Mouse (Mus musculus) stomach, embryonic 15.5 days (tissue): Measurements from ENCODE around the gene Snx18. TPM values are rescaled to one million over a fixed set of nuclear protein-coding genes. Genes with fewer than 3 reads are reported as not detected.

Experiments
- ATAC-seq: fragments of 200-750 bp; cut with Nextera tagmentation; 2 replicates; pipeline ENCODE4 v1.8.0; 2017; ENCODE audit warnings: low read depth, moderate number of reproducible peaks, moderate TSS enrichment; ENCODE audit not compliant: insufficient read depth, low FRiP score
- H3K27ac ChIP-seq: fragments of 300-500 bp; sonication (generic); 2 replicates; pipeline ENCODE4 v1.5.1; 2015; ENCODE audit warnings: mild to moderate bottlenecking, inconsistent platforms
- H3K27me3 ChIP-seq: fragments of 300-500 bp; sonication (generic); replicated peaks from 2 replicates; pipeline ENCODE4 v1.6.1; 2015; ENCODE audit warnings: inconsistent platforms
- H3K36me3 ChIP-seq: fragments of 300-500 bp; sonication (generic); 2 replicates; pipeline ENCODE4 v1.6.1; 2015; ENCODE audit warnings: inconsistent platforms
- H3K4me1 ChIP-seq: fragments of 300-500 bp; sonication (generic); 2 replicates; pipeline ENCODE4 v1.6.1; 2015; ENCODE audit warnings: inconsistent platforms
- H3K4me2 ChIP-seq: fragments of 300-500 bp; sonication (generic); 2 replicates; pipeline ENCODE4 v1.6.1; 2015; ENCODE audit warnings: mild to moderate bottlenecking, inconsistent platforms
- H3K4me3 ChIP-seq: fragments of 300-500 bp; sonication (generic); replicated peaks from 2 replicates; pipeline ENCODE4 v1.5.1; 2015; ENCODE audit warnings: inconsistent platforms
- H3K9ac ChIP-seq: fragments of 300-500 bp; sonication (generic); 2 replicates; pipeline ENCODE4 v1.6.1; 2015; ENCODE audit warnings: inconsistent platforms
- H3K9me3 ChIP-seq: fragments of 300-500 bp; sonication (generic); 2 replicates; pipeline ENCODE4 v1.6.1; 2016; ENCODE audit warnings: inconsistent platforms
- WGBS: fragments of 180-500 bp; shearing (Covaris S2); methylation state at CpG from one replicate; pipeline ENCODE4 v1.1.7; 2015; 5-methylcytosine and 5-hydroxymethylcytosine counted together
- polyA plus RNA-seq: library from polyadenylated mRNA; unstranded; fragments of >200 nt; fragmentation: Nextera tagmentation; extraction: Ambion mirVana; gene quantifications from 2 replicates; pipeline ENCODE4 v1.2.1, GENCODE M21; 2015

Snx18 gene
- polyA plus RNA-seq, 1 experiment from 2014 or later = 22.9 TPM

DNA sequence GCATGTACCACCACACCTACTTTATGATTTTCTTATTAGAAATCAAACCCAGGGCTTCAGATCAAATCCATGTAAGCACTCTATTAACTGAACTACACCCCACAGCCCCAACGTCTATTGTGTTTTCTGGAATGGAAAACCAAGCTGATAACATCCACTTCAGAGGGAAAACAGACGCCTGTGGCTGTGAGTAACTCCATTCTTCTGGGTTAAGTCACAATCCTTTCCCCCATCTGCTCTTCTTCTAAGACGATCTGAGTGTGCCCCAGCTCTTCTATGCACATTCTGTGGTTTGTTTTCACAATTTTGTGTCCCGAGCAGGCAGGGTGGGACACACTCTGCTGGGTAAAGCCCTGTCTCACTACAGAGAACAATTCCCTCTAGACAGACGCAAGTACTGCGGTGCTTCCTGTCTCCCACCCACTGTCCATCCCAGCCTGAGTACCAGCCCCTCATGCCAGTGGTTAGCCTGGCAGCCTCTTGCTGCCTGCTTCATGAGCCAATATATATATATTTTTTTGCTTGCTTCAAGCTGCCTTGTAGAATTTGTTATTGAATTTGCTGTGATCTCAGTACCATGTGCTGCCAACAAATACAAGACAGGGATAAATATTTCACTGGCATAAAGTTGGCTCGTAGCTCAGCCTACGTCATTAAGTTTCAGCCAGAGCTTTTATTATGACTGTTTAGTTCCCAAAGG, 67.3 kb downstream of the Snx18 start:
- no peak for ATAC-seq
- H3K4me3 ChIP-seq = no peak overlapping the region
- H3K27me3 ChIP-seq = no peaks in the 10 kb centered on the region
- no peak overlapping the region for H3K27ac ChIP-seq
- H3K36me3 ChIP-seq = no peaks in the 10 kb centered on the region
- H3K4me1 ChIP-seq = no peaks in the 10 kb centered on the region
- no peak overlapping the region for H3K4me2 ChIP-seq
- no peaks in the 10 kb centered on the region for H3K9me3 ChIP-seq
- no peak overlapping the region for H3K9ac ChIP-seq
- 48% methylated on average over 8 of the region's 8 CpGs for WGBS

DNA sequence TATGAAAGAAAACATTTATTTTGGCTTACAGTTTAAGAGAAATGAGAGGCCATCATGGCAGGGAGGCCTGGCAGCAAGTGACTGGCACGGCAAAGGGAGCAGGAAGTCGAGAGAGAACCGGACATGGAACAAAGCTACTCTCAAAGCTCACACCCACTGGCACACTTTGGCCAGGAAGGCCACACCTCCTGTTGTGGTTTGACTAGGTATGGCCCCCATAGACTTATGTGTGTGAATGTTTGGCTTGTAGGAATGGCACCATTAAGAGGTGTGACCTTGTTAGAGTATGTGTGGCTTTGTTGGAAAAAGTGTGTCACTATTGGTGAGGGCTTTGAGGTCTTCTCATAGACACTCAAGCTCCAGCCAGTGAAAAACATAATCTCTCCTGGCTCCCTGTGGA, 69.3 kb downstream of the Snx18 start:
- H3K4me1 ChIP-seq = no peaks in the 10 kb centered on the region
- no peak overlapping the region for H3K4me2 ChIP-seq
- H3K9me3 ChIP-seq = no peaks in the 10 kb centered on the region
- no peak overlapping the region for H3K4me3 ChIP-seq
- no peak overlapping the region for H3K9ac ChIP-seq
- no peaks in the 10 kb centered on the region for H3K27me3 ChIP-seq
- no peak for ATAC-seq
- H3K36me3 ChIP-seq = no peaks in the 10 kb centered on the region
- H3K27ac ChIP-seq = no peak overlapping the region
- WGBS = 82% methylated on average over 3 of the region's 3 CpGs

DNA sequence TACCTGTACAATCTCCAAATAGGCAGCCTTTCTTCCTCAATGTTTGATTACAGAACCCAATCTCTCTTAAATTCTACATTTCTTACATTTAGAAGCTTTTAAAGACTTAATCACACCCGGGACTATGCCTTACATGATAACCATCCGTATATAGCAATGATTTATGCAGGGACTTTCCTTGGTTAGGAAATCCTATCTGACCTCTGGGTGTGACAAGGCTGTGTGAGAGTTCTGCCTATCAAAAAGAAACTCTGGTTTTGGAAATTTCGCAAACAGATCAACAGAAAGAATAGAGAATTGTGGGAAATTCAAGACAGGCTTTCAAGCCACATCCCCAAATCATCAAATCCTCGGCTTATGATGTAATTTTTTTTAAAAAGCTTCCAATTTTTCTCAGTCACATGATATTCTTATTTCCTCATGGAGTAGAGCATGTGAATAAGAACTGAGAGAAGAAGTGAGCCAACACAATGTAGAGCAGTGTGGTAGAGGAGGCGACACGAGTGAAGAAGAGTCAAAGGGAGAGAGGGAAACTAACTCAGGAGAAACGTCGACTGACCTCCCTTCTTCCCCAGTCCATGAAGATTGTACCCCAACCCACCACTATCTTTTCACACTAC, 70.4 kb downstream of the Snx18 start:
- ATAC-seq = no peak
- Histone ChIP-seq H3K9me3 (no peaks in the 10 kb centered on the region), H3K9ac (no peak overlapping the region), H3K27ac (no peak overlapping the region), H3K36me3 (no peaks in the 10 kb centered on the region), H3K4me3 (no peak overlapping the region), H3K4me2 (no peak overlapping the region), H3K27me3 (no peaks in the 10 kb centered on the region), H3K4me1 (no peaks in the 10 kb centered on the region)
- 82% methylated on average over 8 of the region's 8 CpGs for WGBS

DNA sequence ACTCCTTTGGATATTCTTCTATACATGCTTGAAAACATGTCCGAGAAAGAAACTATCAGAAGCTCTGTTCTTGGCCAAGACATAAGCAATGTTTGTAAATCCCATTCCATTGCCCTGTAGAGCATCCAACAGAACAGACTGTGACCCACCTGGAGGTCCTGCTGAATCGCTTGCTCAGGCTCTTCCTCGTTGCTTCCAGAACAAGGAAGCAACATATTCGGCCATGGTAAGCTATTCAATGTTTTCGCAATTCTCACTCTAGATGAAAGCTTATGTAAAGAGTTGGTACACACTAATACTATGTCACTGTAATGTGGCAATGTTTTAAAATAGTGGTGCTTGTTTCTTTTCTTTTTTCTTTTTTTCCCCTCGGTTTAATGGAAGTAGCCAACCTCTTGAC, 76.0 kb downstream of the Snx18 start:
- no peaks in the 10 kb centered on the region for H3K9me3 ChIP-seq

More for the DNA sequence above, 76.0 kb downstream of the Snx18 start:
- no peak overlapping the region for H3K9ac ChIP-seq
- no peaks in the 10 kb centered on the region for H3K4me1 ChIP-seq
- no peaks in the 10 kb centered on the region for H3K27me3 ChIP-seq
- H3K4me2 ChIP-seq = no peak overlapping the region
- H3K36me3 ChIP-seq = no peaks in the 10 kb centered on the region
- H3K4me3 ChIP-seq = no peak overlapping the region
- H3K27ac ChIP-seq = no peak overlapping the region
- no peak for ATAC-seq
- 88% methylated on average over 6 of the region's 6 CpGs for WGBS

Other genes starting within 250 kb of the Snx18 start
- gene Hspb3, start 45.1 kb upstream of the Snx18 start, polyA plus RNA-seq = 0.23 and 0.30 TPM in 2 replicates
- gene Arl15, start 175.9 kb upstream of the Snx18 start, polyA plus RNA-seq = 6.7 and 7.9 TPM in 2 replicates